Mouse (Mus musculus): Measurements from ENCODE around the gene Arhgap42.

DNA sequence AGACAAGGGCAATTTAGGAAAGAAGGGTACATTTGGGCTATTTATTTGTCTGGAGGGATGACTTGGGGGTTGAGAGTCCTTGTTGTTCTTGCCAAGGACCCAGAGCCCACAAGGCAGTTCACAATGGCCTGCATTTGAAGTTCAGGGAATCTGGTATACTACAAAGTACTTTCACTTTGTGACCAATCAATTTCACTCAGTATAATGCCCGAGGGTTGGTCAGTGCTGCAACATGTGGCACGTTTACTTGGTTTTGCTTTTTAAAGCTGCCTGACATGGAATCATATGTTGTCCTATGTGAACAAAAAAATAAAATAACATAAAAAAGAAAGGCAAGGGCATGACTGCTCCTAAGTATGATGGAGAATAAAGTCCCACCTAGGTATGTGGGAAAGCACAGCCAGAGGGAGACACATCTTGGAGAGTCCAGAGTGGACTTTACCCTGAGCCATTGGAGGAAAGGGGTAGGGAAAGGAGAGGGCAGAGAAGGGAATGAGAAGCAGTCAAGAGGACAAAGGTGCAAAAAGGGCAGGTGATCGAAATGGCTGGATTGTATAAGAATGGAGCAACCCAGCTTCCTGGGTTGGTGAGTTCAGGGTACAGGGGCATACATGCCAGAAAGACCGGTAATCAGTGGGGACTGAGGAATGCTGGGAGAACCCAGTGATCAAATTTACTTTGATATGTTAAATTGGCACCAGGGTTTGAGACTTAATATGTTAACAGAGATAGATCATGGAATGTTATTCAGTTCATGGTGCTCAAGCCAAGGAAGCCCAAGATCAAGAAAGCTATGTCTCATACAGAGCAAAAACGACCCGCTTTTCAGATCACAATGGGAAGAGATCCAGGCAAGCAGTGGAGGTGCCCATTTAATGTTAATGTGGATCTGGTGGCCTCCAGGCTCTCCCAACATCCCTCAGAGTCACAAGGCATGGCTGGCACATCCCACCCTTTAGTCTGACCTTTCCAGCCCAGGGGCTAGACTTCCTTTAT, 29.0 kb upstream of the Arhgap42 start:
- TF ChIP-seq POLR2A (IDR thresholded peaks at IDR 0.05; ENCODE audit: control insufficient read depth, low read depth, low read length): no peak
- TF ChIP-seq CTCF (IDR thresholded peaks at IDR 0.05; ENCODE audit: control insufficient read depth, insufficient read depth, insufficient replicate concordance, low read depth, low read length): no peak

Data from testis, adult 2 months (tissue).